Mouse (Mus musculus) forebrain, embryonic 11.5 days (tissue): ENCODE data around the gene Uba3. TPM values are rescaled to one million over a fixed set of nuclear protein-coding genes. Genes with fewer than 3 reads are reported as not detected.

Experiments used
- ATAC-seq: fragments of 200-750 bp; cut with Nextera tagmentation; replicated peaks from 2 replicates; pipeline ENCODE4 v1.8.0; 2017; ENCODE audit warnings: moderate TSS enrichment; ENCODE audit not compliant: low FRiP score
- DNase-seq: peaks from one replicate; pipeline ENCODE4 v3.0.0-alpha.2; 2017; ENCODE audit warnings: low spot score
- H3K27ac ChIP-seq: fragments of 300-500 bp; sonication (generic); 2 replicates; pipeline ENCODE4 v1.5.1; 2014; ENCODE audit warnings: low read depth, low read length
- H3K27me3 ChIP-seq: fragments of 300-500 bp; sonication (generic); 2 replicates; pipeline ENCODE4 v1.6.1; 2014; ENCODE audit warnings: mild to moderate bottlenecking, low read length, mixed read lengths; ENCODE audit not compliant: control insufficient read depth, insufficient read depth
- H3K36me3 ChIP-seq: fragments of 300-500 bp; sonication (generic); 2 replicates; pipeline ENCODE4 v1.6.1; 2014; ENCODE audit warnings: mild to moderate bottlenecking, low read length, moderate library complexity, mixed read lengths; ENCODE audit not compliant: control insufficient read depth, insufficient read depth
- H3K4me1 ChIP-seq: fragments of 300-500 bp; sonication (generic); replicated peaks from 2 replicates; pipeline ENCODE4 v1.6.1; 2014; ENCODE audit warnings: low read length, mixed read lengths; ENCODE audit not compliant: control insufficient read depth, insufficient read depth
- H3K4me2 ChIP-seq: fragments of 300-500 bp; sonication (generic); 2 replicates; pipeline ENCODE4 v1.6.1; 2014; ENCODE audit warnings: low read depth, mild to moderate bottlenecking, low read length, moderate library complexity, mixed read lengths; ENCODE audit not compliant: severe bottlenecking
- H3K4me3 ChIP-seq: fragments of 300-500 bp; sonication (generic); 2 replicates; pipeline ENCODE4 v1.5.1; 2014; ENCODE audit warnings: low read depth, low read length
- H3K9ac ChIP-seq: fragments of 300-500 bp; sonication (generic); 2 replicates; pipeline ENCODE4 v1.6.1; 2014; ENCODE audit warnings: low read length
- H3K9me3 ChIP-seq: fragments of 300-500 bp; sonication (generic); 2 replicates; pipeline ENCODE4 v1.6.1; 2016; ENCODE audit warnings: low read length, mixed read lengths; ENCODE audit not compliant: control insufficient read depth
- WGBS: fragments of 180-500 bp; shearing (Covaris S2); extraction: QIAGEN DNeasy Blood & Tissue Kit; methylation state at CpG from one replicate; pipeline ENCODE4 v1.1.7; 2014; 5-methylcytosine and 5-hydroxymethylcytosine counted together
- polyA plus RNA-seq: library from polyadenylated mRNA; unstranded; fragments of >200 nt; fragmentation: Nextera tagmentation; extraction: Ambion mirVana; gene quantifications from 2 replicates; pipeline ENCODE4 v1.2.1, GENCODE M21; 2014

Gene Uba3
- polyA plus RNA-seq, 1 experiment from 2014 or later = 107 TPM

DNA sequence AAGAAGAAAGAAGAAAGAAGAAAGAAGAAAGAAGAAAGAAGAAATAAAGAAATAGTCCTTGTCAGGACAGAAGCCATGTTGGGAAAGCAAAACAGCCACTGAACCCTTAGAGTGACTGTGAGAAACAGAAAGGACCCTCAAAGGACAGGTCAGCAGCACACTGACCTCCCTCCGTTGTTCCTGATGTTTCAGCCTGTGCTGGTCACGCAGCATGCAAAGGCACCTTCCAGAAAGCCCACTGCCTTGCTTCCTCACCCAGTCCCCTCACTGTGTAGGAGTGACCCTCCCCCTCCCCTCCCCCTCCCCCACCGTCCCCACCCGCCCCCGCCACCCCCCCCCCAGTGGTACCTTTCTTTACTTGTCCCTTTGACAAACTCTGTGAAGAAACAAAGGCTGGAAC, 15.2 kb upstream of the Uba3 start:
- Histone ChIP-seq H3K27me3 (no peaks in the 10 kb centered on the region), H3K4me1 (no peaks in the 10 kb centered on the region; the same call in 1 of the 2 replicates), H3K4me3 (no peak overlapping the region), H3K9ac (no peak overlapping the region), H3K9me3 (no peaks in the 10 kb centered on the region), H3K27ac (no peak overlapping the region), H3K4me2 (no peak overlapping the region), H3K36me3 (no peaks in the 10 kb centered on the region)
- no peak for DNase-seq
- ATAC-seq = no peak
- whole genome bisulfite sequencing = 77% methylated on average over 2 of the region's 5 CpGs

DNA sequence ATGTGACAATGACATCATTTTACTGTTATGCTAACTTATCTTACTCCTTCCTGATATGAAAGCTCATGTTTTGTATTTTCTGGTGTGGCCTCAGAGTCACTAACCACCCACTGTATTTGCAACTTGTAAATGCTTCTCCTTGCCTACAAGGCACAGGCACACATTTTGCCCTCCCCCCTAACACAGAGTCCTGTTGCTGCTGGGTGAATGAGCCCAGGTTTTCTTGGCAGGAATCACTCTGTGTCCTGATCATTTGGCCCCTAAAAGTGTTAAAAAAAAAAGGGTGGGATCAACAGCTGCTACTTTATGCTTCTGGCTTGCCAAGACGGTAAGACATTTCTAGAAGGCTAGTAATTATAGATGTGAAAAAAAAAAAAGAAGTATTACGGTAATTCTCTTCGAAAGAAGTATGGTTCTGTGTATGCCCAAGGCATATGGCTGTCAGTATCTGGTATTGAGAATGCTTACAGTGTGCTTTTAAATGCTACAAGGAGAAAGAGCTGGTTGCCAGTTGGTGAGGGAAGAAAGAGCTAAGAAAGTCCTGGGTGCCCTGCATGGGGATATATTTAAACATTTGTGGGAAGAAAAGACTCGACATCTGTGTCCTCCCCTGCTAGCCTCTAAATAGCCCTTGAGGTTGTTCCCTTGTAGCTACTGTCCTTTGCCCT, 10.8 kb upstream of the Uba3 start:
- Histone ChIP-seq H3K9ac (no peak overlapping the region), H3K4me3 (no peak overlapping the region), H3K36me3 (no peaks in the 10 kb centered on the region), H3K27me3 (no peaks in the 10 kb centered on the region), H3K4me1 (no peaks in the 10 kb centered on the region; the same call in 1 of the 2 replicates), H3K4me2 (no peak overlapping the region), H3K27ac (no peak overlapping the region), H3K9me3 (no peaks in the 10 kb centered on the region)
- DNase-seq = no peak
- ATAC-seq = no peak
- WGBS = 89% methylated on average over 4 of the region's 4 CpGs

DNA sequence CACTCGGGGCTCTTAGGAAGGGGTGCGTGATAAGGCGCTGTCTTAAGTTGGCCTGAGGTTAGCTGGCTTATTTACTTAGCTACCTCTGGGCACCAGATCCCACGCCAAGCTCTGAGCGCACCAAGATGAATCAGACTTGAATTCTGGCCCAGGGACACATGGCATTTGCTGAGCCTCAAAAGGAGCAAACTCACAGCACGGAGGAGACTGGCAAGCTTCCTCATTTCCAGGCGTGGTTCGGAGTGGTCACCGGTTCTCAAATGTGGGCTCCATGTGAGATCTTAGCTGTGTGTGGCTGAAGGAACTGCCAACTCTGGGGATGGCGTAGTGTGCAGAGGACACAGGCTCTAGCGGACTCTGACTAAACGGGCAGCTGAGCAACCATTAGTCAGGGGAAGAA, 6.5 kb upstream of the Uba3 start:
- DNase-seq (no peak), ATAC-seq (no peak)
- no peaks in the 10 kb centered on the region for H3K9me3 ChIP-seq
- no peaks in the 10 kb centered on the region; the same call in 1 of the 2 replicates for H3K4me1 ChIP-seq
- no peak overlapping the region for H3K9ac ChIP-seq
- 84% methylated on average over 12 of the region's 12 CpGs for WGBS
- H3K27me3 ChIP-seq = no peaks in the 10 kb centered on the region
- no peak overlapping the region for H3K27ac ChIP-seq
- H3K4me2 ChIP-seq = peak overlapping the region; percentile 12; the same call in 1 of the 2 replicates
- no peaks in the 10 kb centered on the region for H3K36me3 ChIP-seq
- no peak overlapping the region; the same call in 1 of the 2 replicates for H3K4me3 ChIP-seq

DNA sequence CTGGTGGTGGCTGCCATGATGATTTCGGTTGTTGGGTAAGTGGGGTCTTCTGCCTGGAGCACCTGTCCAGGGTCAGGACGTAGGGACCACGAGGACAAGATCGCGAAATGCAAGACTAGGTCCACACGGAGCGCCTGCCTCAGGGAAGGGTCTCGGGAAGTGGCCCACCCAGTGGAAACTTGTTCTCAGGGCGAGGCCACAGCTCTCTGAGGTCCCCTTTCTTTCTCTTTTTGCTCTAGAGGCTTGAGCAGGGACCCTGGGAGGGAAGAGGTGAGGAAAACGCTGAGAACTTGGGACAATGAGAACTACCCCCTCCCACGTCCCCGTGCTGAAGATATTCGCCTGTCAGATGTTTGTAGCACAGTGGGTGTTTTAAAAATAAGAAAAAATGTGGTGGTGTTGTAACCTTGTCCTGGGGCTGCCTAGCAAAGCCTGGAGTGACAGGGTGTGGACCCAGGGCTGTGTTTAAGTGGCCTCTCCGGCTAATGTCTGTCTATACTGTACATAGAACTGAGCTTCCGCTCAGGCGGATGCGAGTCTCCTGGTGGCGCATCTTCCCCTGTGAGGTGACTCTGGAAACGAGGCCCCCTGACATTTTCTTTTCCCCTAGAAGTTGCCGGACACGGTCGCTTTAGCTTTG, 5.6 kb upstream of the Uba3 start:
- no peaks in the 10 kb centered on the region for H3K9me3 ChIP-seq
- H3K9ac ChIP-seq = peak overlapping the region; percentile 35
- H3K4me2 ChIP-seq = peak overlapping the region; percentile 69
- ATAC-seq (peak; percentile 48), DNase-seq (peak; percentile 55)
- no peak overlapping the region for H3K27ac ChIP-seq
- no peaks in the 10 kb centered on the region for H3K36me3 ChIP-seq
- H3K4me1 ChIP-seq = no peaks in the 10 kb centered on the region; the same call in 1 of the 2 replicates
- no peaks in the 10 kb centered on the region for H3K27me3 ChIP-seq
- peak overlapping the region; percentile 40 for H3K4me3 ChIP-seq
- 4% methylated on average over 22 of the region's 22 CpGs for WGBS

DNA sequence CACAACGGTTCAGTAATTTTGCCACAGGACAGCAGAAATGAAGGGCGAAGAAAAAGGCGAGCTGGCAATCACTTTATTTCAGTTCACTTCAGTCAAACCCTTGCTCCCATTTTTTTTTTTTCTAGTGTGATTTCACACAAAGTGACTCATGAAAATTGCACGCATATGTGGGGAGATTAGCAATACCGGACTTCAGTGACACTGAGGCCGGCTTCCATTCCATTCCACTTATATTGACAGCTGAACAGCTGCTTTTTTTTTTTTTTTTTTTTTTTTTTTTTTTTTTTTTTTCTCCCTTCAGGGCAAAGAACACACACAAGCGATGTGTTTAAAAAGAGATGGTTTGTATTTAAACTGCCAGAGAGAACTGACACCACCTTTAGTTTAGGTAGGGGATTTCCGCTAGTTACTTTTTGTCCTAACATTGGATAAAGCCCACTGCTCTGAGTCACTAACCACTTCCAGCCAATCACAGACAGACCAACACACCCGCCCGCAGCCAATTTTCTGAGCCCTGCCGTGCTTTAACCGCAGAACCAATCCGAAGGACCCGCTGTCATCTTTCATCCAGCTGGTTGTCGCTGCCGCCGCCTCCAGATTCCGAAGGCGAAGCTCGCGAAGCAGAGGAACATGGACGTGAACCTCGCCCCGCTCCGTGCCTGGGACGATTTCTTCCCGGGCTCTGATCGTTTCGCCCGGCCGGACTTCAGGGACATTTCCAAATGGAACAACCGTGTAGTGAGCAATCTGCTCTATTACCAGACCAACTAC, 4.9 kb upstream of the Uba3 start, which contains the start of gene Arl6ip5:
Gene Arl6ip5, plus strand, starts transcription at position 499 of the 771 bp plus-strand sequence.
- Histone ChIP-seq H3K4me3 (peak within 1 kb of the TSS; percentile 40), H3K36me3 (no peaks in the 10 kb centered on the region), H3K9ac (peak within 1 kb of the TSS; percentile 35), H3K9me3 (no peaks in the 10 kb centered on the region), H3K27me3 (no peaks in the 10 kb centered on the region), H3K27ac (no peak within 1 kb of the TSS), H3K4me2 (peak within 1 kb of the TSS; percentile 69), H3K4me1 (no peaks in the 10 kb centered on the region; the same call in 1 of the 2 replicates)
- ATAC-seq (peak; percentile 77), DNase-seq (peak; percentile 93)
- 13% methylated on average over 32 of the region's 32 CpGs for WGBS

DNA sequence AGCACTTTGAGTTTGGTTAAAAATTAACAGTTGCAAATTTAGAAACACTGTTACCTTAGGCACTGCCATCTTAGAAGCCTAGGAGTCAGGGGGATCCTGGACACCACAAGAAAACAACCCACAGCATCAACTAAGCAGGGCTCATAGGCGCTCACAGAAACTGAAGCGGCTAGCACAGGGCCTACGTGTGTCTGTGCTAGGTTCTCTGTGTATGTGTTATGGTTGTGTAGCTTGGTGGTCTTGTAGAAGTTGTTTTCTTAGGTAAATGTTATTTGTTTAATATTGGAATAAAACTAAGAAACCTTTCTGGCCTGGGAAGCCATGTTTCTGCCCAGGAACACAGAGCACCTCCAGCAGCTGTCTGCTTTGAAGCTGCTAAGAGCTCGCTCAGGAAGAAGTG, 4.3 kb upstream of the Uba3 start:
- Histone ChIP-seq H3K9me3 (no peaks in the 10 kb centered on the region), H3K9ac (no peak overlapping the region), H3K27ac (no peak overlapping the region), H3K4me1 (no peaks in the 10 kb centered on the region; the same call in 1 of the 2 replicates), H3K4me3 (no peak overlapping the region), H3K4me2 (no peak overlapping the region), H3K27me3 (no peaks in the 10 kb centered on the region), H3K36me3 (no peaks in the 10 kb centered on the region)
- 85% methylated on average over 4 of the region's 4 CpGs for WGBS
- DNase-seq (no peak), ATAC-seq (no peak)

DNA sequence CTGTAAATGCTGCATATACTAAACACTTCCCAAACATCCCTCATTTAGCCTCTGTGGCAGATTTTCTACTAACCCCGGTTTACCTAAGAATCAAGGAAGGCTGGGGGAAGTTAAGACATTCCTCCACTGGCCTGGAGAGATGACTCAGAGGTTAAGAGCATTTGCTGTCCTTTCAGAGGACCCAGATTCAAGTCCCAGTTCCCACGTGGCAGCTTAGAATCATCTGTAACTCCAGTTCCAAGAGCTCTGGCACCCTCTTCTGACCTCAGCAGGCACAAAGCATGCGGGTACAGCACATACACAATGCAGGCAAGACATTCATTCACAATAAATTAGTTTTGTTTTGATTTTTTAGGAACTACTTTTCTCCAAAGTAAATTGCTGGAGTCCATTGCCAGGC, 3.8 kb upstream of the Uba3 start:
- no peaks in the 10 kb centered on the region for H3K9me3 ChIP-seq
- H3K4me1 ChIP-seq = no peaks in the 10 kb centered on the region; the same call in 1 of the 2 replicates
- ATAC-seq = no peak
- no peak overlapping the region for H3K9ac ChIP-seq
- H3K27me3 ChIP-seq = no peaks in the 10 kb centered on the region
- H3K27ac ChIP-seq = no peak overlapping the region
- H3K36me3 ChIP-seq = no peaks in the 10 kb centered on the region
- H3K4me3 ChIP-seq = no peak overlapping the region
- H3K4me2 ChIP-seq = no peak overlapping the region
- no peak for DNase-seq
- WGBS = 55% methylated on average over 3 of the region's 3 CpGs

DNA sequence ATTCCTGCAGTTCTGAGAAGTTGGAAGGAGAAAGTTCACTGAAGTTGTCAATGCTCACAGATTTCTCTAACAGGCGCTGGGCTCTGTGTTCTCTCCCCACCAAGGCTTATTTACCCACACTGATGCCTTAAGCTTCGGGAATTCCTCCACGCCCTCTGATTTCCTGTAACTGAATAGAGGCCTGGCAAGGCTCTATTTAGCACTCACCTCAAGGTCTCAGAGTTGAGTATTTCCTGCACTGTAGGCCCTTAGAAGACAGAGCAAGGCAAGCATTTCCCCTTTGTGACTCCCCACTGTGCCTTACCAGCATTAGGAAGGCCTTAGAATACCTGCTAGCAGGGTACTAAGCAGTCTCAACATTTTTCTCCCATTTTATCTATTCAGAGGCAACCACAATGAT, 3.0 kb upstream of the Uba3 start:
- H3K4me1 ChIP-seq = peaks cover 3% of the 10 kb centered on the region; the same call in 1 of the 2 replicates
- H3K27me3 ChIP-seq = no peaks in the 10 kb centered on the region
- H3K4me2 ChIP-seq = no peak overlapping the region
- H3K4me3 ChIP-seq = no peak overlapping the region
- no peaks in the 10 kb centered on the region for H3K36me3 ChIP-seq
- H3K27ac ChIP-seq = no peak overlapping the region
- 30% methylated on average over 3 of the region's 3 CpGs for WGBS
- no peak overlapping the region for H3K9ac ChIP-seq
- no peaks in the 10 kb centered on the region for H3K9me3 ChIP-seq
- DNase-seq (no peak), ATAC-seq (no peak)
